Mouse (Mus musculus) G1E-ER4 (cell line): ENCODE results near the gene Pth. TPM values are rescaled to one million over a fixed set of nuclear protein-coding genes. Genes with fewer than 3 reads are reported as not detected.

Source experiments
- GATA1 ChIP-seq: IDR thresholded peaks from one replicate; pipeline ENCODE4 v1.8.0; 2012; ENCODE audit warnings: low read length, inconsistent platforms
- polyA plus RNA-seq: library from polyadenylated mRNA; stranded (reverse); fragments of >175 nt; gene quantifications from 2 replicates; pipeline ENCODE4 v1.2.3, GENCODE M21; 2012

Gene Pth
- polyA plus RNA-seq, 1 experiment, result not detected

DNA sequence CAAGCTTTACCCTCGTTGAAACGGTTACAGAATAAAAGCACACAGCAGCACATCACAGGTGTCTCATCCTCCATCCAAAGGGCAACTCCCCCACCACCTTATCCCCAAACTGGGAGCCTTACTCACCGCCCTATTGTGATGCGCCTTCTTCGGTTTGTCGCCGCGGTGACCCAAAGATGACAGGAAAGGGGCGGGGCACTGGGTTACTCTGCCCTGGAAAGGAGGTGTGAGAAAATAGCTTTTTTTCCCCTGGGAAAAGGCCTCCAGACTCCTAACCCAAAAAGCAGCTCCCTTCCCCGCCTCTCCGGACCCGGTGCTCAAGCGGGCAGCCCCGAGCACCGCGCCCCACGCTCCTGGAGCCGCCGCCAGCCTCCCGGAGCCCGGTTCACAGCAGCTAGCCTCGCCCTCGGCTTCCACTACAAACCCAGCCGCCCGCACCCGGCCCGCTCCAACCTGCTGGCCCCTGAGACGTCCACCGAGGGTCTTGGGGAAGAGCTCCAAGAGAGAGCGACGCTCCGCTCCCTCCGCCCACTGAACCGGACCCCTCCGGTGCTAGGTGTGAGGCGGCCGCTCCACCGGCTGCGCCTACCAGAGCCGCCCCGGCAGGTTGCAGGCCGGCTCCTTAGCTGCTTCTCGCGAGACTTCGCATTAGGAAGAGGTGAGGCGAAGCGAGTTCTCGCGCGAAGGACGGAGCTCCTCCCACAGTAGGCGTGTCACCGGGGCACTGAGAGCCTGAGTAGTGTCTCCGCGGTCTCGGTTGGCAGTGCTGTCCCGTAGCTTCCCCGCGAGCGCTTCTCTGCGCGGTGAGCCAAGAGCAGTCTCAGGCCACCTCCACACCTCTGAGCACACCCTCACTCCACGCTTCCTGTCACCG is 19.4 kb downstream of the Pth start, which contains the start of gene Btbd10:
Gene Btbd10 (minus strand): TSS at position 647 of the 874 bp plus-strand sequence.
- no peak for TF ChIP-seq GATA1

DNA sequence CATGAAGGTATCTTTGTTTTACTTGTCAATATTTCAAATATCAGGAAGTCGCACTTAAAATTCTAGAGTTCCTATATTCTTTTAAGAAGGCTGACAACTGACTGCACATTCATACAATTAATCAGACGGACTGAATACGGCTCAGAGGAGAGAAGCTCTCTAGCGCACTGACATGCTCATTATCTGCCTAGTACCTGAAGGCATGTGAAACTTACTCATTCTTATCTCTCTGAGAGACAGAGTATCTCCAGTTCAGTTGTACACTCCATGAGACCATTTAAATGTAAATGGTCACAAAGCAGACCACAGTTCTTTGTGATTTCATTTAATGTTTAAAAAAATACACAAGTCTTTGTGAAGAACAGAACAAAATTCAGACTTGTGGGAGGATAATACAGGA is 20.9 kb downstream of the Pth start:
- no peak for TF ChIP-seq GATA1

GRCm38 (mm10) chr7:113349089-113349488 is 39.3 kb downstream of the Pth start:
- TF ChIP-seq GATA1, result no peak

- no peak for TF ChIP-seq GATA1
These were observed 40.7 kb downstream of the Pth start for GRCm38 (mm10) chr7:113347694-113348093.

- TF ChIP-seq GATA1, result no peak
These were observed 41.1 kb downstream of the Pth start for GRCm38 (mm10) chr7:113347271-113347670.

Other genes with a start within 250 kb of the Pth start
- 3.3 and 3.4 TPM in 2 replicates for gene Arntl, start 181.1 kb downstream of the Pth start, polyA plus RNA-seq
- 6.0 and 6.5 TPM in 2 replicates for gene Btbd10, start 19.2 kb downstream of the Pth start, polyA plus RNA-seq
- gene Far1, start 125.3 kb upstream of the Pth start, polyA plus RNA-seq, result 5.2 and 6.2 TPM in 2 replicates